In genomic region chr11:72343904-72344303, GRCm38 (mm10) we compare ENCODE assay signal across 9 mouse cellular contexts. TPM values are rescaled to one million over a fixed set of nuclear protein-coding genes. Genes with fewer than 3 reads are reported as not detected.
DNase-seq lines count a peak whose midpoint lies in the region; ATAC-seq and TF ChIP-seq lines count a peak whose summit lies in the region.
"Had no signal": no experiment of that assay in that cellular context is flagged by ENCODE, and none has a peak within 500 bp of the region (broad histone marks: within the 10 kb centered on the region; RNA-seq: fewer than 3 reads in every experiment).

No protein-coding gene starts in this region.

- H3K9me3 ChIP-seq in midbrain, embryonic 14.5 days (ENCODE audit: control insufficient read depth, low read length), result no peaks in the 10 kb centered on the region
- 0 out of 2 replicates have a peak, but pooled peaks cover 4% of the 10 kb centered on the region for H3K9me3 ChIP-seq in midbrain, embryonic 13.5 days
- H3K9me3 ChIP-seq in heart, postnatal 0 days (replicated peaks; ENCODE audit: control insufficient read depth, low read length), result no peaks in the 10 kb centered on the region
- H3K9me3 ChIP-seq in liver, postnatal 0 days (ENCODE audit: low read length), result no peaks in the 10 kb centered on the region

- H3K4me2 ChIP-seq in midbrain, embryonic 14.5 days (ENCODE audit: low read length), result no peak overlapping the region
- no peak overlapping the region for H3K4me2 ChIP-seq in midbrain, embryonic 13.5 days (replicated peaks)
- H3K4me2 ChIP-seq in heart, postnatal 0 days (ENCODE audit: low read depth, low read length), result no peak overlapping the region
- no peak overlapping the region for H3K4me2 ChIP-seq in liver, postnatal 0 days (ENCODE audit: low read depth, low read length)

- ATAC-seq in midbrain, embryonic 14.5 days (ENCODE audit: low FRiP score, low TSS enrichment), result no peak
- ATAC-seq in midbrain, embryonic 13.5 days, result no peak
- ATAC-seq in heart, postnatal 0 days (ENCODE audit: insufficient read depth, low read depth), result no peak
- no peak for ATAC-seq in liver, postnatal 0 days

- H3K27ac ChIP-seq in midbrain, embryonic 14.5 days (replicated peaks; ENCODE audit: low read depth, low read length), result no peak overlapping the region
- no peak overlapping the region for H3K27ac ChIP-seq in midbrain, embryonic 13.5 days
- H3K27ac ChIP-seq in heart, postnatal 0 days (ENCODE audit: low read depth), result no peak overlapping the region
- H3K27ac ChIP-seq in liver, postnatal 0 days (ENCODE audit: low read depth), result no peak overlapping the region

- H3K9ac ChIP-seq in midbrain, embryonic 14.5 days (replicated peaks; ENCODE audit: low read length), result no peak overlapping the region
- H3K9ac ChIP-seq in midbrain, embryonic 13.5 days (replicated peaks), result no peak overlapping the region
- H3K9ac ChIP-seq in heart, postnatal 0 days (replicated peaks; ENCODE audit: low read depth, low read length), result no peak overlapping the region
- no peak overlapping the region for H3K9ac ChIP-seq in liver, postnatal 0 days (replicated peaks)

- peak; percentile 69 for TF ChIP-seq CTCF in heart, postnatal 0 days (IDR thresholded peaks at IDR 0.05; ENCODE audit: low read depth)
- TF ChIP-seq CTCF in liver, postnatal 0 days (IDR thresholded peaks at IDR 0.05; ENCODE audit: low read depth), result peak; percentile 73

- no peaks in the 10 kb centered on the region for H3K36me3 ChIP-seq in midbrain, embryonic 14.5 days (ENCODE audit: control insufficient read depth, insufficient read depth, low read length)
- H3K36me3 ChIP-seq in midbrain, embryonic 13.5 days, result no peaks in the 10 kb centered on the region
- no peaks in the 10 kb centered on the region for H3K36me3 ChIP-seq in heart, postnatal 0 days (replicated peaks; ENCODE audit: control insufficient read depth, insufficient read depth, low read length)
- no peaks in the 10 kb centered on the region for H3K36me3 ChIP-seq in liver, postnatal 0 days (replicated peaks; ENCODE audit: insufficient read depth, low read length)
- no peaks in the 10 kb centered on the region for H3K36me3 ChIP-seq in splenic B cell, adult 2 months (ENCODE audit: control insufficient read depth, insufficient read depth, low read length, poor library complexity, severe bottlenecking)

- no peaks in the 10 kb centered on the region for H3K4me1 ChIP-seq in midbrain, embryonic 14.5 days (ENCODE audit: control insufficient read depth, insufficient read depth, low read length)
- H3K4me1 ChIP-seq in midbrain, embryonic 13.5 days (replicated peaks), result peaks cover 3% of the 10 kb centered on the region
- H3K4me1 ChIP-seq in heart, postnatal 0 days (ENCODE audit: control insufficient read depth, insufficient read depth), result no peaks in the 10 kb centered on the region
- H3K4me1 ChIP-seq in liver, postnatal 0 days (ENCODE audit: insufficient read depth), result 0 out of 2 replicates have a peak, but pooled peaks cover 3% of the 10 kb centered on the region

- H3K4me3 ChIP-seq in midbrain, embryonic 14.5 days (replicated peaks; ENCODE audit: low read depth, low read length), result no peak overlapping the region
- H3K4me3 ChIP-seq in midbrain, embryonic 13.5 days (replicated peaks), result no peak overlapping the region
- H3K4me3 ChIP-seq in heart, postnatal 0 days (ENCODE audit: low read depth, low read length), result no peak overlapping the region
- no peak overlapping the region for H3K4me3 ChIP-seq in liver, postnatal 0 days (ENCODE audit: low read depth, low read length)

- peak; percentile 74 to 77 for DNase-seq in cerebellum, postnatal 10 days
- DNase-seq in cerebellum, adult 11 months, result no peak
- DNase-seq in midbrain, embryonic 14.5 days, result peak; percentile 82
- peak; percentile 71 for DNase-seq in brain, adult 2 months (ENCODE audit: low read depth, low spot score)
- peak; percentile 38 for DNase-seq in heart, postnatal 0 days (ENCODE audit: low spot score)
- DNase-seq in liver, postnatal 0 days, result peak; percentile 68
- peak; percentile 57 for DNase-seq in splenic B cell, adult 2 months (ENCODE audit: low read depth, low spot score)

- H3K27me3 ChIP-seq in midbrain, embryonic 14.5 days (ENCODE audit: control insufficient read depth, insufficient read depth, low read length), result no peaks in the 10 kb centered on the region
- no peaks in the 10 kb centered on the region for H3K27me3 ChIP-seq in midbrain, embryonic 13.5 days
- H3K27me3 ChIP-seq in heart, postnatal 0 days (ENCODE audit: control insufficient read depth, insufficient read depth, low read length), result no peaks in the 10 kb centered on the region
- H3K27me3 ChIP-seq in liver, postnatal 0 days (ENCODE audit: insufficient read depth, low read length), result no peaks in the 10 kb centered on the region
- H3K27me3 ChIP-seq in splenic B cell, adult 2 months (ENCODE audit: control insufficient read depth, insufficient read depth, low read length, poor library complexity, severe bottlenecking), result no peaks in the 10 kb centered on the region

- no peak for TF ChIP-seq EP300 in heart, postnatal 0 days (IDR thresholded peaks at IDR 0.05; ENCODE audit: low read depth)
- no peak for TF ChIP-seq EP300 in liver, postnatal 0 days (IDR thresholded peaks at IDR 0.05; ENCODE audit: low read depth)

- 29% methylated on average over 8 of the region's 8 CpGs for WGBS in midbrain, embryonic 14.5 days
- WGBS in midbrain, embryonic 13.5 days, result 29% methylated on average over 8 of the region's 8 CpGs
- WGBS in heart, postnatal 0 days, result 23% methylated on average over 8 of the region's 8 CpGs
- 22% methylated on average over 8 of the region's 8 CpGs for WGBS in liver, postnatal 0 days (ENCODE audit: insufficient replicate concordance)

RNA-seq across cellular contexts. Expression of gene Tekt1, which starts 18.3 kb away (rescaled TPM):
- 6.9 and 9.0 TPM in 2 replicates for polyA plus RNA-seq in midbrain, embryonic 14.5 days (2014; fragmentation: Nextera tagmentation; extraction: Ambion mirVana)
- 6.4 and 6.8 TPM in 2 replicates for polyA plus RNA-seq in midbrain, embryonic 13.5 days (2015; fragmentation: Nextera tagmentation; extraction: Ambion mirVana)
- total RNA-seq in heart, postnatal 0 days (2014; rRNA removed; ENCODE audit: low replicate concordance), result not detected in 2 replicates
- polyA plus RNA-seq in heart, postnatal 0 days (2015; fragmentation: Nextera tagmentation; extraction: Ambion mirVana), result 0.19 and 0.62 TPM in 2 replicates
- 0.07 TPM in 1 of 2 replicates, not detected in the other for polyA plus RNA-seq in liver, postnatal 0 days (2015; fragmentation: Nextera tagmentation; extraction: Ambion mirVana)
- total RNA-seq: hematopoietic stem cell, adult 5-6 weeks had no signal

RNA-seq across cellular contexts. Expression of gene Fbxo39, which starts 29.7 kb away (rescaled TPM):
- not detected in 2 replicates for polyA plus RNA-seq in midbrain, embryonic 14.5 days (2014; fragmentation: Nextera tagmentation; extraction: Ambion mirVana)
- not detected in 2 replicates for polyA plus RNA-seq in midbrain, embryonic 13.5 days (2015; fragmentation: Nextera tagmentation; extraction: Ambion mirVana)
- total RNA-seq in heart, postnatal 0 days (2014; rRNA removed; ENCODE audit: low replicate concordance), result not detected in 2 replicates
- polyA plus RNA-seq in heart, postnatal 0 days (2015; fragmentation: Nextera tagmentation; extraction: Ambion mirVana), result not detected in 2 replicates
- not detected in 2 replicates for polyA plus RNA-seq in liver, postnatal 0 days (2015; fragmentation: Nextera tagmentation; extraction: Ambion mirVana)
- total RNA-seq: hematopoietic stem cell, adult 5-6 weeks had no signal

RNA-seq across cellular contexts. Expression of gene Xaf1, which starts 42.5 kb away (rescaled TPM):
- 1.1 and 3.3 TPM in 2 replicates for polyA plus RNA-seq in midbrain, embryonic 14.5 days (2014; fragmentation: Nextera tagmentation; extraction: Ambion mirVana)
- polyA plus RNA-seq in midbrain, embryonic 13.5 days (2015; fragmentation: Nextera tagmentation; extraction: Ambion mirVana), result 1.6 and 1.9 TPM in 2 replicates
- 2.6 and 3.4 TPM in 2 replicates for total RNA-seq in heart, postnatal 0 days (2014; rRNA removed; ENCODE audit: low replicate concordance)
- polyA plus RNA-seq in heart, postnatal 0 days (2015; fragmentation: Nextera tagmentation; extraction: Ambion mirVana), result 12.7 and 19.2 TPM in 2 replicates
- 11.7 and 13.1 TPM in 2 replicates for polyA plus RNA-seq in liver, postnatal 0 days (2015; fragmentation: Nextera tagmentation; extraction: Ambion mirVana)
